Mouse (Mus musculus): Measurements from ENCODE around the gene Diras2. TPM values are rescaled to one million over a fixed set of nuclear protein-coding genes. Genes with fewer than 3 reads are reported as not detected.
"Not testable (repeated sequence)": the region's sequence is repeated elsewhere in the genome, so short reads cannot be mapped to it uniquely, and the experiment has no call there.

Diras2 gene
- polyA plus RNA-seq, 1 experiment, result 4.3 TPM

GRCm38 (mm10) chr13:52510172-52510880 is 20.8 kb downstream of the Diras2 start:
- DNase-seq, result no peak
- Histone ChIP-seq H3K4me1 (ENCODE audit: control insufficient read depth, insufficient read depth, low read length) (no peaks in the 10 kb centered on the region), H3K4me3 (replicated peaks; ENCODE audit: extremely low read depth, low read depth, low read length) (no peak overlapping the region)
- TF ChIP-seq POLR2A (IDR thresholded peaks at IDR 0.05; ENCODE audit: borderline replicate concordance, extremely low read depth, low read depth, low read length) (no peak), CTCF (IDR thresholded peaks at IDR 0.05; ENCODE audit: insufficient read depth, low read length) (no peak)
- WGBS, result 55% methylated on average over 4 of the region's 4 CpGs

DNA sequence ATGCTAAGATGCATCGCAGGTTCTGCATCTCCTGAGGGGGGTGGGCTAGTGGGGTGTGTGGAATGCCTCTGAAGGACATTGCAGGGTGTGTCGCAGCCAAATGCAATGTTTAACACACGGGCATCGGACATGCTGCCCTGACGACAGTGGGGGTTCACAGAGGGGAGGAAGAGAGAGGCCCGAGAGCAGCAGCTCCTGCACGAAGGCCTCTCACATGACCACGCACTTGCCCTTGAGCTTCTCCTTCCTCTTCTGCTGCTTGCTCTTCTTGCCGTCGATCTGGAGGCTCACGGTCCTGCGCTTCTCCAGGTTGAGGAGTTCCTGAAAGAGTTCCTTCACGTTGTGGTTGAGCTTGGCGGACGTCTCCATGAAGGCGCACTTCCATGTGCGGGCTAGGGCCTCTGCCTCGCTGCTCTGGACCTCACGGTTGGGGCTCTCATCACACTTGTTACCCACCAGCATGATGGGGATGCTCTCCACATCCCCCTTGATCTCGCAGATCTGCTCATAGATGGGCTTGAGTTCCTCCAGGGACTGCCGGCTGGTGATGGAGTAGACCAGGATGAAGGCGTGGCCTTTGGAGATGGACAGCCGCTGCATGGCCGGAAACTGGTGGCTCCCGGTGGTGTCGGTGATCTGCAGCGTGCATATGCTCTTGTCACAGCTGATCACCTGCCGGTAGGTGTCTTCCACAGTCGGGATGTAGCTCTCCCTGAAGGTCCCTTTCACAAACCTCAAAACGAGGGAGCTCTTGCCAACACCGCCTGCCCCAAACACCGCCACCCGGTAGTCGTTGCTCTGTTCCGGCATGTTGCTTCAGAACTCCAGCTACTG is 23.4 kb downstream of the Diras2 start:
- no peak for DNase-seq
- Histone ChIP-seq H3K4me1 (ENCODE audit: control insufficient read depth, insufficient read depth, low read length) (no peaks in the 10 kb centered on the region), H3K4me3 (replicated peaks; ENCODE audit: extremely low read depth, low read depth, low read length) (no peak overlapping the region)
- TF ChIP-seq CTCF (IDR thresholded peaks at IDR 0.05; ENCODE audit: insufficient read depth, low read length), result no peak
- no peak for TF ChIP-seq POLR2A (IDR thresholded peaks at IDR 0.05; ENCODE audit: borderline replicate concordance, extremely low read depth, low read depth, low read length)
- 87% methylated on average over 35 of the region's 35 CpGs for WGBS

GRCm38 (mm10) chr13:52506822-52507221 is 24.3 kb downstream of the Diras2 start:
- not testable (repeated sequence) for DNase-seq; H3K4me3 ChIP-seq (replicated peaks; ENCODE audit: extremely low read depth, low read depth, low read length); H3K4me1 ChIP-seq (ENCODE audit: control insufficient read depth, insufficient read depth, low read length)
- WGBS, result 65% methylated on average over 3 of the region's 3 CpGs

DNA sequence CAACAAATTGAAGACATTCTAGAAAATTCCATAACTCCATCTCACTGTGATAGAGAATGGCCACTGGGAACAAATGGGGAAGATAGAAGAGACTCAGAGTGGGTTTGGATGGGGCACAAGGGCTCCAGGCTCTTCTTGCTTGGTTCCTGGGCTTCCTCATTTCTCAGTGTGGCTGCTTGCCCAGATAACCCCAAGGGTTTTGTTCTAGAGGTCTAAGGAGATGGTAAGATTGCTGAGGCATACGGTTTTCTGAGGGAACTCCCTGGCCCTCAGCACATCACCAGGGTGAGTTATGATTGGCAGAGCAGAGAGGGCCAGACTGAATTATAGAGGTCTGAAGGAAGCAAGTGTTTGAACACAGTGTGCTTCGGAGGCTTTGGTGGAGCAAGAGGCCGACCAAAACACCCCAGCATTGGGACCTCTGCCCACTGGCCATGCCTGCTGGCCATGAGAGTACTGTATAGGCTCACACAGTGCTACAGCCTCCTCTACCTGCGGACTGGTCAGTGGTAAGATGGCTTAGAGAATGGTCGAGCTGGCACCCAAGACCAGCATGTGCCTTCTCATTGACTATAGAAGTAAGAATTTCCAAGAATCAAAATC is 25.3 kb downstream of the Diras2 start:
- not testable (repeated sequence) for H3K4me3 ChIP-seq (replicated peaks; ENCODE audit: extremely low read depth, low read depth, low read length); DNase-seq; H3K4me1 ChIP-seq (ENCODE audit: control insufficient read depth, insufficient read depth, low read length)
- 79% methylated on average over 5 of the region's 5 CpGs for WGBS

DNA sequence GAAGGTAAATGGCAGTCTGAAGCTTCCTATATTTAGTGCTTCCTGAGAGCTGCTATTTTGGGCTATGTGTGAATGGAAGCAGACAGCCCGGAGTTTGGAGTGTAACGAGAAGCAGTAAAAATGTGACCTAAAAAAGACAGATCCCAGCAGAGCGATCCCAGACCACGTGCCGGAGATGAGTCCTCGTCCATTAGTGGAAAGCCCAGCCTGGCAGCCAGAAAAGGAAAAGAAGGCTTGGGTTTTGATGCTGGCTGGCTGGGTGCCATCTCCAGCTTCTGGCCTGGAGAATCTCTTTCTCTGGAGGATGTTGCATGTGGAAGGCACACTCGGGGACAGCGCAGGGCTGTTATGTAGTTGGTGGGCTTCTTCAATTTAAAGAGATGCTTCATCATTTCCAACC is 29.4 kb downstream of the Diras2 start:
- no peaks in the 10 kb centered on the region for H3K4me1 ChIP-seq (ENCODE audit: control insufficient read depth, insufficient read depth, low read length)
- no peak for DNase-seq
- no peak overlapping the region for H3K4me3 ChIP-seq (replicated peaks; ENCODE audit: extremely low read depth, low read depth, low read length)
- TF ChIP-seq POLR2A (IDR thresholded peaks at IDR 0.05; ENCODE audit: borderline replicate concordance, extremely low read depth, low read depth, low read length), result no peak
- no peak for TF ChIP-seq CTCF (IDR thresholded peaks at IDR 0.05; ENCODE audit: insufficient read depth, low read length)
- WGBS, result 45% methylated on average over 8 of the region's 8 CpGs

DNA sequence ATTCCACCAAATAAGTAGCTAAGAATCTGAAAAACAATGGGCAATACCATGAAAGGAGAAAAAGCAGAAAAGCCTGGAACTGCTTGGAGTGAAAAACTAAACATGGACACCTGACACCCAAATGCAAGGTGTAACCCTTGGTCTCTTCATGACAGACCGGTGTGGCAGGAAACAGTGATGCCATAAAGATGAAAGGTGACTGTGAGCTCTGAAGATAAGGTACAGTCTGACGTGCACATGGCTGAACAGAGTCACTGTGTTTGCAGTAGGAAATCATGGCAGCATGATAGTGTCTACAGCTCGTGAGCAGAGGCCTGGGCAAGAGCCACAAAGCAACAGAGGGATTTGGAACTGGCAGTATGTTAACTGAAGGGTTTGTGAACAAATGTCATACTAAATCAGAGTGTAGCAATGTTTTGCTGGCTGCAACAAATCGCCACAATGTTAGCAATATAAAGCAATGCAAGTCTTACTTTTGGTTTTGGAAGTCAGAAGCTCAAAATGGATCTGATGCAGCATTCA is 34.0 kb downstream of the Diras2 start:
- 47% methylated on average over 4 of the region's 4 CpGs for WGBS
- no peak for TF ChIP-seq POLR2A (IDR thresholded peaks at IDR 0.05; ENCODE audit: borderline replicate concordance, extremely low read depth, low read depth, low read length)
- TF ChIP-seq CTCF (IDR thresholded peaks at IDR 0.05; ENCODE audit: insufficient read depth, low read length), result no peak
- DNase-seq, result no peak
- H3K4me1 ChIP-seq (ENCODE audit: control insufficient read depth, insufficient read depth, low read length), result no peaks in the 10 kb centered on the region
- H3K4me3 ChIP-seq (replicated peaks; ENCODE audit: extremely low read depth, low read depth, low read length), result no peak overlapping the region

DNA sequence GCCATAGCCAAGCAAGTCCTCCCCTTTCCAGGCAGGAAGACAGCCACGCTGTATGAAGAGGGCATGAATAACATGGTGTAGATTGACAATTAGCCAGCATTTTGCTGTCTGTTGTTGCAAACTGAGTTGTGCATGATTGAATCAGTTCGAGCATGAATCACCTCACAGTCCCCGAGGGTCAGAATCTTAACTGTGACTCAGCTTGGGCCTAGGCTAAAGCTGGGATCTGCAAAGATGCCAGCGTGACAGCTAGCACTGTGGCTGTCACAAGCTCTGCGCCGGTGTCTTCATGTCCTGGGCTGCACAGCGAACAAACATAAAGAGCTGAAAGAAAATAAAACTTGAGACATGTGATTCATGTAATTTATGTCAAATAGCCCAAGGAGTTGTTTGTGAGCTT is 42.3 kb downstream of the Diras2 start:
- DNase-seq, result no peak
- TF ChIP-seq CTCF (IDR thresholded peaks at IDR 0.05; ENCODE audit: insufficient read depth, low read length) (no peak), POLR2A (IDR thresholded peaks at IDR 0.05; ENCODE audit: borderline replicate concordance, extremely low read depth, low read depth, low read length) (no peak)
- no peaks in the 10 kb centered on the region for H3K4me1 ChIP-seq (ENCODE audit: control insufficient read depth, insufficient read depth, low read length)
- 87% methylated on average over 7 of the region's 7 CpGs for WGBS
- H3K4me3 ChIP-seq (replicated peaks; ENCODE audit: extremely low read depth, low read depth, low read length), result no peak overlapping the region

GRCm38 (mm10) chr13:52484064-52484463 is 47.0 kb downstream of the Diras2 start:
- no peak for DNase-seq
- no peak overlapping the region for H3K4me3 ChIP-seq (replicated peaks; ENCODE audit: extremely low read depth, low read depth, low read length)
- no peaks in the 10 kb centered on the region for H3K4me1 ChIP-seq (ENCODE audit: control insufficient read depth, insufficient read depth, low read length)
- TF ChIP-seq POLR2A (IDR thresholded peaks at IDR 0.05; ENCODE audit: borderline replicate concordance, extremely low read depth, low read depth, low read length) (no peak), CTCF (IDR thresholded peaks at IDR 0.05; ENCODE audit: insufficient read depth, low read length) (no peak)
- 59% methylated on average over 4 of the region's 4 CpGs for WGBS

GRCm38 (mm10) chr13:52481786-52482185 is 49.3 kb downstream of the Diras2 start:
- Histone ChIP-seq H3K4me3 (replicated peaks; ENCODE audit: extremely low read depth, low read depth, low read length) (no peak overlapping the region), H3K4me1 (ENCODE audit: control insufficient read depth, insufficient read depth, low read length) (no peaks in the 10 kb centered on the region)
- 70% methylated on average over 2 of the region's 2 CpGs for WGBS
- no peak for DNase-seq
- TF ChIP-seq POLR2A (IDR thresholded peaks at IDR 0.05; ENCODE audit: borderline replicate concordance, extremely low read depth, low read depth, low read length), result no peak

DNA sequence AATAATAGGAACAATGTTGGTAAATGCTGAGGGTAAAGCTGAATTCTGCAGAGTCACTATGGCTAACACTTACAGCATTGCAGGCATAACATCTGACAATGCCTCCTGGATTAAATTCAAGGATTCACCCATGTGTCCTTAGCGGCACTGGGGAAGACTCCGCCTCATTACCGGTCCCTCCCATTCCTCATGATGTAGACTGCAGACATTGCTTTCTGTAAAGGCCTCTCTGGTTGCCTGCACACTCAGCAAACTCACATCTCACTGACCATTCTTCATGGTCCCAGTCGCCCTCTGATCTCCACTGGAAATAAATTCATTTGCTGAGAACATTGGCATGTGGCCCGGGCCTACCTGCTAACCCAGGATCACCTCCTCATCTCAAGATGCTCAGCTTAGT is 51.9 kb downstream of the Diras2 start:
- no peak for TF ChIP-seq POLR2A (IDR thresholded peaks at IDR 0.05; ENCODE audit: borderline replicate concordance, extremely low read depth, low read depth, low read length)
- TF ChIP-seq CTCF (IDR thresholded peaks at IDR 0.05; ENCODE audit: insufficient read depth, low read length), result no peak
- WGBS, result 94% methylated on average over 5 of the region's 5 CpGs
- Histone ChIP-seq H3K4me1 (ENCODE audit: control insufficient read depth, insufficient read depth, low read length) (no peaks in the 10 kb centered on the region), H3K4me3 (replicated peaks; ENCODE audit: extremely low read depth, low read depth, low read length) (no peak overlapping the region)
- no peak for DNase-seq

Data from lung, adult 2 months (tissue).